Mouse (Mus musculus) adrenal gland, adult (tissue): ENCODE measurements around the gene 2310057M21Rik.

ENCODE experiments used
- DNase-seq, 2 experiments: peaks; one replicate each; pipeline ENCODE4 v3.0.0; 2022 to 2023; ENCODE audit warnings: low spot score in 1 of 2; ENCODE audit not compliant: inconsistent age in 2 of 2

2310057M21Rik gene

DNA sequence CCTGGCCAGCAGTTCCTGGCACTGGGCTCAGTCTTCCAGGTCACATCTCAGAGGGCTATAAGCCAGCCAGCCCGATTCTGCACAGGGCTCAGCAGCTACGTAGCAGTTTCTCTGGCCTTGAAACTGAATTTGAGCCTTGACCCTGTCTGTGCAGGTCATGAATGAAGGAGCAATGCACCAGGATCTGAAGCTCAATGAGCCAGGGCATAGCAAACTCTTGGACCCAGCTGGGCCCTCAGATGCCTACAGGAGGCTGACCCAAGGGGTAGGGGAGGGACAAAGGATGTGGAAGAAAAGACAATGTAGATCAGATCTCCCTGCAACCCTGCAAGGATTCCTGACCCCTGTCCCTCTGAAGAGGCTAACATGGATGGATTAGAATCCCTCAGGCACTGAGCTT is 40.4 kb downstream of the 2310057M21Rik start, which contains the start of gene Cuzd1:
TSS of gene Cuzd1 (minus strand) at position 101 of the 400 bp plus-strand sequence.
- DNase-seq: no peak

- no peak for DNase-seq
Measured at GRCm38 (mm10) chr7:131318340-131318739, 44.2 kb downstream of the 2310057M21Rik start.

DNA sequence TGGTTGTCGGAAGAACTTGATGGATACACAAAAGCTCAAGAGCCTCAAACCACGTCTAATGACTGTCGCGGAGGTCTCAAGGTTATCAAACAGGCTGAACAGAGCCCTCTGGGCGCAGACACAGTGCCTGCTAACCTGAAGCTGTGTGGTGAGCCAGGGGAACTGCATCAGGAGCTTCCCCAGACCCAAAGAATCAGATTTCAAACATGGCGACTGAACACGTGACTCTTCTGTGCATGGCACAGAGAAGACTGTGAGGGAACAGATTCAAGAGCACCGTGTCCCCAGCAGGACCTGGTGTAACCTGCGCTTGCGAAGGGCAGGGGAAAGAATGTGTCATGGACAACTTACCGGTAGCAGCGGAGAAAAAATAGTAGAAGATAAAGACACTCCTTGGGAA is 45.0 kb downstream of the 2310057M21Rik start:
- no peak for DNase-seq

DNA sequence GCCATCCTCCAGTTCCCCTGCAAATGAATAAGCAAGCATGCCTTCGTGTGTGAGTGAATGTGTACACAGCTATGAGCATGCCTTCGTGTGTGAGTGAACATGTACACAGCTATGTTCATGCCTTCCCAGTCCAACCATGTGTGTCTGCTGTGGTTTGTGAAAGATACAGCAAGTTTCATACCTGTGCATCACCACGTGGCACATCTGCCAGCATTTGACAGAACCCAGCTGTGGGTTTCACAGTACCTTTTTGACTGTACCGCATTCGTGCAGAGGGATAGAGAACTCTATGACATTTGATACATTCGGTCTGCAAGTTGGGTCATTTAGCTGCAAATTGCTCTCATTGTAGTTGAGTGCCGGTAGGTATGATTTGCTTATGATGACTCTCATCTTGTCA is 48.1 kb downstream of the 2310057M21Rik start:
- no peak for DNase-seq

DNA sequence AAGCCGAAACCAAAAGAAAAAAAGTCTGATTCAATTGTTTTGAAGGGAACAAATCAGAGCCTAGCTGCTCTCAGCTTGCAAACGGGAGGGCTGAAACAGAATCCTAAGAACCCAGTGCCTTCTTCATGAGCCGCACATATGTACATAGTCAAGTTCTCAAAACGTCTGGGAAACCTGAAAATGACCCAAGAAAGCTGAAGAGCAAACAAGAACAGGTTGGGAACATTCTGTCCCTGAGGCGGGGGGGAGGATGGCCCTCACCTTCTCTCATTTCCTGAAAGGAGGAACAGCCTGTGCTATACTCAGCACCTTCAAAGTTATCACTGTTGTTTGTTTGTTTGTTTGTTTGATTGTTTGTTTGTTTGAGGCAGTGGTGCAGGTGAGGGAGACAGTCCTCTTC is 55.8 kb downstream of the 2310057M21Rik start:
- DNase-seq: no peak

DNA sequence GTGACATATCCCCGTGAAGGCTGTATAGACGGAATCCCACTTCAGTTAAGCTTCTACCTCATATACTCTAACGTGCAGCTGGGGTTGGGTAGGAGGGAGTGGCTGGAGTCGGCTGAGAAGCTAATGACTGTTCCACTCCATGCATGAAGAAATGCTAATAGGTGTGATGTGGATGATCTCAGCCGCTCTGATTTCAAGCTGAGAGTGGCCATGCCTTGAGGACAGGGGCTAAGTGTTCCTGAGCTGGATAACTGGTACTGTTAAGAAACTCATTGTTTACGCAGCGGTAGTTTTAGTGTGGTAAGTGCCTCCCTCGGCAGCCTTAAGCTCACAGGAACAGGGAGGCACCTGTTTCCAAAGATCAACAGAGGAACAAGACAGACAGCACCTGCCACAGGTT is 59.2 kb downstream of the 2310057M21Rik start:
- no peak for DNase-seq

GRCm38 (mm10) chr7:131297151-131297550 is 65.4 kb downstream of the 2310057M21Rik start:
- no peak for DNase-seq
